Mouse (Mus musculus) gastrocnemius, adult 8-10 months (tissue): ENCODE results near the gene Mmp8. TPM values are rescaled to one million over a fixed set of nuclear protein-coding genes. Genes with fewer than 3 reads are reported as not detected.

ENCODE experiments used
- DNase-seq, 2 experiments: peaks; one replicate each; pipeline ENCODE4 v3.0.0; 2022; ENCODE audit warnings: low spot score in 2 of 2
- total RNA-seq, 4 experiments: library from RNA; stranded (reverse); gene quantifications; 2 replicates each; pipeline ENCODE4 v1.2.4; 2022

Gene Mmp8
- total RNA-seq, 4 experiments from 2014 or later, result not detected

DNA sequence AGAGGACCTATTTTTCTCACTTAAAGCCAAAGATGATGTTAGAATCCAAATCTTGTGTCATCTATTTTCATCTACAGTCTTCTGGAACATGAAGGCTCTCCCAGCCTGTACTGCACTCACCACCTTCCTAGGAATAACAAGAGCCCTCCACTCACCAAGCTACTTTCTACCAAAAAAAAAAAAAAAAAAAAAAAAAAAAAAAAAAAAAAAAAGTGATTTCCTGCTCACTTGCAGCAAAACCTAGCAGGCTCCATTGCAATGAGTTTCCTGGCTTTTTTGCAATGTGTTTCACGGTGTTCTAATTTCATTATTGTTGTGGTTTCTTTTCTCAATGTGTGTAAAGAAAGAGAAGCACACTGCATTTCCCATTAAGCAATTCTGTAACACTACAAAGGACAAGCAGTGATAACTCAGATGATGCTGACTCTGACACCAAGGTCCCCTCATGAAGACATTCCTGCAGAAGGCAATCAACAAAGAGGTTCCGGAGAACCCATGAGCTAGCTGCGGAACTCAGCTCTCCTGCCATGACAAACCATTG is 35.1 kb downstream of the Mmp8 start:
- DNase-seq, result no peak

DNA sequence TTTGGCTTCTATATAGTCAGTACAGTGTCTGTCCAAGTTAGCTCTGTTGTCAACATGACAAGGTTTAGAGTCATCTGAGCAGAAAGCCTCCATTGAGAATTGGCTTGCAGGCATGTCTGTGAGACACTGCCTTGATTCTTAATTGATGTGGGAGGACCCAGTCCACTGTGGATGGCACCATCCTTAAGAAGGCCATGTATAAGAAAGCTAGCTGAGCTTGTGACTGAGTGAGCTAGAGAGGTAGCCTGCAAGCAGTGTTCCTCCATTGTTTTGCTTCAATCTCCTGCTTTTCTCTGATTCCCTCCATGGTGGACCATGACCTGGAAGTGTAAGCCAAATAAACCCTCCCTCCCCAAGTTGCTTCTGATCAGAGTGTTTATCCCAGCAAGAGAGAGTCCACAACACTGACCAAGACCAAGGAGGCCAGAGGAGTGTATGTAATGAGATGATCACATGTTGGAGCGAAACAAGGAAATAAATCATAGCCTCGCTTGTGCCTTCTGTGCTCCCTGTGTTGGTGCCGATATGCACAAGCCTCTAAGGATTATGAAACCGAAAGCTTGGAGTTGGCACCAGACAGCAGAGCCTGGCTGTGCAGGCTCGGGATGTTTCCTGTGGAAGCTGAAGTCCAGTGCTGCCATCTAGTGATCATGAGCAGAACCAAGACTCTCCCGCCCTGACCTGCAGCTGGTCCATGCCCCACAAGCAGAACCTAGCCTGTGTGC is 36.7 kb downstream of the Mmp8 start:
- peak; percentile 72 to 81 for DNase-seq

DNA sequence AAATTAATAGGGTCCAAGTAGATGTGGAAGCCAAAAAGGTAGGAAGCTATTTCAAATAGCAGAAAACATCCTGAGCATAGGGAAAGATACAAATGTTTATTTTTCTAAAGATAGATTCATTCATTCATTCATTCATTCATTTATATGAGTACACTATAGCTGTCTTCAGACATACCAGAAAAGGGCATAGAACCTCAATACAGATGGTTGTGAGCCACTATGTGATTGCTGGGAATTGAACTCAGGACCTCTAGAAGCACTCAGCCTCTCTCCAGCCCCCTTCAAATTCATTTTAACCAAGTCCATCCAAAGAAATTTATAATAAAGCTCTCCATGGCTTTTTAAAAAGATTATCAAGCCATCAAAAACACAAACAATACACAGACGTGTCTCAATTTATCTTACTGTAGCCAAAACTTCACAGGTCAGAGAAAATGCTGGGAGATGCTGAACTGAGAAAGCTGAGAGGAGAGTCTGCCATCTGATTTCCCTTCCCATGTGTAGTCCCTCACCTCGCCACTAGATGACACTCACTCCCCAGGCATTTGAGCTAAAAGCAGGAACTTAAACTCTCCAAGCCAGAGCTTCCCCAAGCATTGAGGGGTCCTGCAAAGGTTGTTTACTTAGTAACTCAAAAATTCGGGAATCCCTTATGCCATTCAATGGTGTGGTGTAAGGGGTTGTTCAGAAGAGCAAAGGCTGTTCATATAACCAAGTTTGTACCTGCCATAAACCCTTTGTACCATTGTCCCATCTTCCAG is 44.9 kb downstream of the Mmp8 start:
- peak; percentile 12 to 17 for DNase-seq

DNA sequence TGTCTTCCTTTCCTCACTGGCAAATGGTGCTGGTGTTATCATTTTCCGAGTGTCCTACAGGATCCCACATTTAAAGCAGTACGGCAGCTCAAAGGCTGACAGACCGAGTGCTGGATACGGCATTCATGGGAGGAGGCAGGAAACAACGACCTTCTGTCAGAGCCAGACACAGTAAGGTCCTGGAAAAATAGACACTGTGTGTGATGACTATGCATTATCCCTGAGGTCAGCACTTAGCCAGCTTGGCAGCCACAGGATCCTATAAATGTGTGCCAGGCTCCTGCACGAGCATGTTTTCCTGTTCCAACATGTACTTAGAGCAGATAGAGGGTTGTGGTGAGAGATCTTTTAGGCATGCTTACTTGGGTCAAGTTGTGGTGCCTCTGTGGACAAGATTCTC is 45.7 kb downstream of the Mmp8 start:
- no peak for DNase-seq

DNA sequence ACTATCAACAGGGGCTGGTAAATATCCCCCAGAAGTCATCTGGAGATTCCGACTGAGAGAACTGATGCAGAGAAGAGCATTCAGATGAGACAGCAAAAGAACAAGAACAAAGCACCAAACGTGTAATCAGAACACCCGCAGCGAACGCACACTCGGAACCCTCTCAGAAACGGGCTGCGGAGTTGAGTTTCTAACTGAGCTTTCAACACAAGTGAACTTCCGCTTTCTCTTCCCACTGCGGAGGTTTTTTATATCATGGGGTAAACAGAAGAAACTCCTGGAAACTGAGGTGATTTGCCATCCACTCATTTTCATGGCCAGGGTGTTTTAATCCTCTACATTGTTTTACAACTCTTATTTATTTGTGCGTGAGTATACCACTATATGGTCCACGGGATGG is 47.4 kb downstream of the Mmp8 start:
- no peak for DNase-seq

Other genes starting within 250 kb of the Mmp8 start
- gene Mmp12, start 214.1 kb upstream of the Mmp8 start, total RNA-seq, result not detected
- not detected for gene Mmp1b, start 170.4 kb upstream of the Mmp8 start, total RNA-seq
- gene Mmp3, start 112.6 kb upstream of the Mmp8 start, total RNA-seq, result under 1 TPM in 2 of 4 experiments, not detected in 2; 0.16 to 0.20 TPM
- not detected for gene Mmp10, start 56.1 kb upstream of the Mmp8 start, total RNA-seq
- gene Mmp27, start 12.9 kb downstream of the Mmp8 start, total RNA-seq, result under 1 TPM in 2 of 4 experiments, not detected in 2; 0.17 to 0.20 TPM
- not detected for gene Mmp20, start 69.8 kb downstream of the Mmp8 start, total RNA-seq
- not detected for gene Mmp7, start 133.6 kb downstream of the Mmp8 start, total RNA-seq
- 10 to 100 TPM; 20.5 to 29.5 (median 25.4) TPM for gene Tmem123, start 205.6 kb downstream of the Mmp8 start, total RNA-seq